Mouse (Mus musculus) small intestine, adult 2 months (tissue): ENCODE measurements at regions not wholly inside any gene's neighbourhood (a gene's known extent, or its start where the extent isn't known, plus 50 kb on each side); places are given as distances from the start of the nearest gene placed in this dataset.

Source experiments
- CTCF ChIP-seq: fragments of 200-500 bp; IDR thresholded peaks from 2 replicates; pipeline ENCODE4 v1.5.1; 2012; ENCODE audit warnings: low read depth, mild to moderate bottlenecking, control low read depth, inconsistent platforms, low read length, moderate library complexity, mixed read lengths; ENCODE audit not compliant: insufficient replicate concordance, insufficient read length; ENCODE audit errors: extremely low read depth
- POLR2A ChIP-seq: fragments of 200-500 bp; IDR thresholded peaks from 2 replicates; pipeline ENCODE4 v1.6.1; 2012; ENCODE audit warnings: low read depth, mild to moderate bottlenecking, control low read depth, inconsistent platforms, low read length, moderate library complexity

GRCm38 (mm10) chr11:43976024-43976423, 75.0 kb upstream of the Adra1b start:
- TF ChIP-seq CTCF, result no peak
- no peak for TF ChIP-seq POLR2A
